Mouse (Mus musculus) ES-Bruce4 (cell line): ENCODE measurements around the gene Mllt6. TPM values are rescaled to one million over a fixed set of nuclear protein-coding genes. Genes with fewer than 3 reads are reported as not detected.

ENCODE experiments used
- H3K27ac ChIP-seq: 2 replicates; pipeline ENCODE4 v1.5.1; 2012; ENCODE audit warnings: low read length, inconsistent platforms; ENCODE audit not compliant: insufficient read depth
- H3K27me3 ChIP-seq: 2 replicates; pipeline ENCODE4 v1.6.1; 2012; ENCODE audit warnings: mild to moderate bottlenecking, low read length, inconsistent platforms; ENCODE audit not compliant: control insufficient read depth, poor library complexity, insufficient read depth, severe bottlenecking
- H3K36me3 ChIP-seq: 2 replicates; pipeline ENCODE4 v1.6.1; 2012; ENCODE audit warnings: inconsistent platforms, mild to moderate bottlenecking, low read length, moderate library complexity; ENCODE audit not compliant: control insufficient read depth, poor library complexity, insufficient read depth, severe bottlenecking
- H3K4me1 ChIP-seq: one replicate; pipeline ENCODE4 v1.8.1; 2011; ENCODE audit warnings: low read length; ENCODE audit not compliant: control insufficient read depth, insufficient read depth
- H3K4me3 ChIP-seq: 2 replicates; pipeline ENCODE4 v1.5.1; 2011; ENCODE audit warnings: low read depth, mild to moderate bottlenecking, low read length
- H3K9ac ChIP-seq: 2 replicates; pipeline ENCODE4 v1.6.1; 2012; ENCODE audit warnings: low read depth, mild to moderate bottlenecking, inconsistent platforms; ENCODE audit not compliant: poor library complexity, severe bottlenecking
- H3K9me3 ChIP-seq: replicated peaks from 2 replicates; pipeline ENCODE4 v1.6.1; 2012; ENCODE audit warnings: mild to moderate bottlenecking, low read length, inconsistent platforms; ENCODE audit not compliant: control insufficient read depth, poor library complexity, insufficient read depth, severe bottlenecking
- CTCF ChIP-seq: IDR thresholded peaks from one replicate; pipeline ENCODE4 v1.8.1; 2011; ENCODE audit warnings: low read depth, low read length
- EP300 ChIP-seq: IDR thresholded peaks from 2 replicates; pipeline ENCODE4 v1.6.1; 2011; ENCODE audit warnings: low read depth, low read length; ENCODE audit not compliant: insufficient read depth
- POLR2A ChIP-seq: IDR thresholded peaks from one replicate; pipeline ENCODE4 v1.8.1; 2011; ENCODE audit warnings: low read length; ENCODE audit not compliant: insufficient read depth
- polyA plus RNA-seq: library from polyadenylated mRNA; stranded (reverse); fragments of >200 nt; gene quantifications from 2 replicates; pipeline ENCODE4 v1.2.4, GENCODE M21; 2011; ENCODE audit warnings: low read depth; ENCODE audit not compliant: missing spikeins, insufficient read depth, insufficient read length

Mllt6 gene
- polyA plus RNA-seq, 1 experiment: 25.2 TPM

- Histone ChIP-seq H3K9ac (no peak overlapping the region), H3K36me3 (peaks cover 30% of the 10 kb centered on the region), H3K4me3 (no peak overlapping the region), H3K27me3 (no peaks in the 10 kb centered on the region), H3K4me1 (peaks cover 7% of the 10 kb centered on the region), H3K9me3 (no peaks in the 10 kb centered on the region), H3K27ac (peak overlapping the region; percentile 81)
- TF ChIP-seq POLR2A: no peak
- TF ChIP-seq CTCF: no peak
- TF ChIP-seq EP300: no peak
These were observed 19.4 kb downstream of the Mllt6 start for GRCm38 (mm10) chr11:97682504-97683055.

- Histone ChIP-seq H3K4me1 (peaks cover 7% of the 10 kb centered on the region), H3K36me3 (peaks cover 29% of the 10 kb centered on the region), H3K4me3 (no peak overlapping the region), H3K27ac (peak overlapping the region; percentile 39), H3K27me3 (no peaks in the 10 kb centered on the region), H3K9ac (0 out of 2 replicates have a peak overlapping the region, but pooled peaks have one; percentile 2), H3K9me3 (no peaks in the 10 kb centered on the region)
- TF ChIP-seq CTCF: no peak
- TF ChIP-seq EP300: no peak
- TF ChIP-seq POLR2A: no peak
These were observed 21.0 kb downstream of the Mllt6 start for GRCm38 (mm10) chr11:97684063-97684680.

GRCm38 (mm10) chr11:97684766-97685165 is 21.6 kb downstream of the Mllt6 start:
- Histone ChIP-seq H3K4me1 (peaks cover 7% of the 10 kb centered on the region), H3K27ac (peak overlapping the region; percentile 39), H3K36me3 (peaks cover 27% of the 10 kb centered on the region), H3K9me3 (no peaks in the 10 kb centered on the region), H3K9ac (0 out of 2 replicates have a peak overlapping the region, but pooled peaks have one; percentile 2), H3K4me3 (no peak overlapping the region), H3K27me3 (no peaks in the 10 kb centered on the region)
- TF ChIP-seq POLR2A (no peak), EP300 (no peak), CTCF (no peak)

- TF ChIP-seq POLR2A: no peak
- no peak for TF ChIP-seq EP300
- TF ChIP-seq CTCF: no peak
- Histone ChIP-seq H3K36me3 (peaks cover 22% of the 10 kb centered on the region), H3K27me3 (no peaks in the 10 kb centered on the region), H3K4me1 (peaks cover 7% of the 10 kb centered on the region), H3K9me3 (no peaks in the 10 kb centered on the region), H3K9ac (peak within 1 kb of the TSS; percentile 62), H3K27ac (peak within 1 kb of the TSS; percentile 52), H3K4me3 (peak within 1 kb of the TSS; percentile 71)
These were observed 22.6 kb downstream of the Mllt6 start, which contains the start of gene Cisd3 for GRCm38 (mm10) chr11:97685613-97686321. Gene Cisd3 (plus strand): TSS chr11:97685826.

DNA sequence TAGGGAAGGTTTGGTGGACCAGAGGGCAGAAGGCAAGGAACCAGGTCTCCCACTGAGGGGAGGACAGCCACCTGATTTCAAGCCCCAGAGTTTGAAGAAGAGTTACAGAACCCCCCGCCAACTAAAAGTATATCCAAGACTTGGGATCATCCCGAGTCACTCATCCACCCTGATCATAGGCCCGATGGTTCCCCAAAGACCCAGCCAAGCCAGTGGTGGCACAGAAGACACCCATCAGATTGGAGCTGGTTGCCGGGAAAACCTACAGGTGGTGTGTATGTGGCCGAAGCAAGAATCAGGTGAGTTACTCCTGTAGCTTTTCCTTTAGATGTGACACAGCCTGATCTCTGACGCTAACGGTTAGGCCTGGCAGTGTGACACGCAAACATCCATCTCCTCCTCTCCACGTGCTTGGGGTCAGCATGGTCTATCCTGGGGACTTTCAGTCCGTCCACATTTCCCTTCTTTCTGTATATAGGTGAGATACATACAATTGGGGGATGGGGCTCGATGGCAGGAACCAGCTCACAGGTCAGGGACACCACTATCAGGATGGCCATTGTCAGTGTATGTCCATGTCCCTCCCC is 23.2 kb downstream of the Mllt6 start:
- Histone ChIP-seq H3K9me3 (no peaks in the 10 kb centered on the region), H3K27ac (peak overlapping the region; percentile 52), H3K9ac (peak overlapping the region; percentile 62), H3K27me3 (no peaks in the 10 kb centered on the region), H3K4me3 (peak overlapping the region; percentile 71), H3K4me1 (peaks cover 7% of the 10 kb centered on the region), H3K36me3 (peaks cover 22% of the 10 kb centered on the region)
- TF ChIP-seq CTCF (no peak), EP300 (no peak), POLR2A (no peak)
